Mouse (Mus musculus): ENCODE results near the gene Atpaf2. TPM values are rescaled to one million over a fixed set of nuclear protein-coding genes. Genes with fewer than 3 reads are reported as not detected.

The Atpaf2 gene
- total and polyA plus RNA-seq, 3 experiments = 47.8 to 79.2 (median 78.6) TPM

DNA sequence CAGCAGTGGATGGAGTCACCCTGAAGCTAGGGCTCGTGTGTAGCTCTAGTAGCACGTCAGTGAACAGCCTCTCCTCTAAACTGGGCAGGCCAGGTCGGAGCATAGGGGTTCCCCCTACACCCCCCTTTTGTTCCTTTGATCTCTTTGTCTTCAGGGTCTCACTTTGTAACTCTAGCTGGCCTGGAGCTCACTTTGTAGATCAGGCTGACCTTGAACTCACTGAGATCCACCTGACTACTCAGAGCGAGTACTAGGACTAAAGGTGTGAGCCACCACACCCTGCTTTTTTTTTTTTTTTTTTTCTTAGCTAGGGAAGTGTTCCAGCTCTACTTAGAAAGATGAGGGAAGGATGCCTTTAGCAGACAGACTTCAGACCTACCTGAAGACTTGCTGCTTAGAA lies 25.8 kb upstream of the Atpaf2 start:
- Histone ChIP-seq H3K9ac (ENCODE audit: insufficient read depth, low read depth) (no peak overlapping the region), H3K79me2 (replicated peaks; ENCODE audit: control insufficient read depth, extremely low read depth, insufficient read depth, poor library complexity, severe bottlenecking) (no peaks in the 10 kb centered on the region), H3K36me3 (replicated peaks in 1 of 2; ENCODE audit: control insufficient read depth in 1 of 2, insufficient read depth in 1 of 2, low read length in 1 of 2) (peaks cover 31 to 53% of the 10 kb centered on the region in 2 experiments), H3K27me3 (replicated peaks) (no peaks in the 10 kb centered on the region), H3K27ac (ENCODE audit: insufficient read depth, low read depth) (no peak overlapping the region), H3K4me2 (ENCODE audit: insufficient read depth, low read depth, poor library complexity, severe bottlenecking) (no peak overlapping the region), H3K4me3 (replicated peaks in 1 of 3; ENCODE audit: low read depth in 2 of 3, low read length in 2 of 3, poor library complexity in 1 of 3) (no peak overlapping the region), H3K9me3 (replicated peaks; ENCODE audit: low read length) (no peaks in the 10 kb centered on the region), H3K4me1 (ENCODE audit: control insufficient read depth in 1 of 2, insufficient read depth in 2 of 2) (no peaks in the 10 kb centered on the region)
- DNase-seq (ENCODE audit: extremely low read depth) = no peak
- in situ Hi-C loops (cut with MboI; ENCODE audit: low pct_ligation_motif_present, low pct_unique_long_range_greater_than_20kb, low sequenced_read_pairs) (no loop called here), dilution Hi-C loops (cut with MboI; ENCODE audit: extremely low pct_ligation_motif_present, extremely low pct_unique_long_range_greater_than_20kb, low sequenced_read_pairs) (no loop called here)
- TF ChIP-seq UBTF (IDR thresholded peaks at IDR 0.05; ENCODE audit: low read depth, low read length) (no peak), TCF12 (IDR thresholded peaks at IDR 0.05; ENCODE audit: low read depth, low read length) (no peak), ZMIZ1 (IDR thresholded peaks at IDR 0.05; ENCODE audit: low read depth, low read length) (no peak), ETS1 (conservative IDR thresholded peaks at IDR 0.05; ENCODE audit: low read depth, low read length) (no peak), USF1 (IDR thresholded peaks at IDR 0.05; ENCODE audit: low read depth, low read length) (no peak), CHD2 (IDR thresholded peaks at IDR 0.05; ENCODE audit: low read length) (no peak), MXI1 (IDR thresholded peaks at IDR 0.05; ENCODE audit: low read depth, low read length) (no peak), MYC (IDR thresholded peaks at IDR 0.05; ENCODE audit: low read depth, low read length) (no peak), RCOR1 (conservative IDR thresholded peaks at IDR 0.05; ENCODE audit: low read depth, low read length) (no peak), KAT2A (IDR thresholded peaks at IDR 0.05; ENCODE audit: insufficient replicate concordance, low read length) (no peak), IRF4 (IDR thresholded peaks at IDR 0.05; ENCODE audit: low read depth, low read length) (no peak), BHLHE40 (IDR thresholded peaks at IDR 0.05; ENCODE audit: low read depth, low read length) (no peak), SIN3A (IDR thresholded peaks at IDR 0.05; ENCODE audit: low read length) (no peak), ELF1 (IDR thresholded peaks at IDR 0.05; ENCODE audit: low read depth, low read length) (no peak)

GRCm38 (mm10) chr11:60442896-60443295 lies 24.6 kb upstream of the Atpaf2 start:
- H3K9ac ChIP-seq (ENCODE audit: insufficient read depth, low read depth) = no peak overlapping the region
- no peak overlapping the region for H3K4me3 ChIP-seq (replicated peaks in 1 of 3; ENCODE audit: low read depth in 2 of 3, low read length in 2 of 3, poor library complexity in 1 of 3)
- dilution Hi-C loops (cut with MboI; ENCODE audit: extremely low pct_ligation_motif_present, extremely low pct_unique_long_range_greater_than_20kb, low sequenced_read_pairs) = no loop called here
- DNase-seq (ENCODE audit: extremely low read depth) = no peak
- no peaks in the 10 kb centered on the region for H3K4me1 ChIP-seq (ENCODE audit: control insufficient read depth in 1 of 2, insufficient read depth in 2 of 2)
- H3K9me3 ChIP-seq (replicated peaks; ENCODE audit: low read length) = no peaks in the 10 kb centered on the region
- TF ChIP-seq JUN (IDR thresholded peaks at IDR 0.05; ENCODE audit: insufficient read depth, low read depth, low read length) (no peak), IRF4 (IDR thresholded peaks at IDR 0.05; ENCODE audit: low read depth, low read length) (no peak), CHD1 (IDR thresholded peaks at IDR 0.05; ENCODE audit: low read depth, low read length) (no peak), KAT2A (IDR thresholded peaks at IDR 0.05; ENCODE audit: insufficient replicate concordance, low read length) (no peak), PAX5 (IDR thresholded peaks at IDR 0.05; ENCODE audit: low read length) (no peak), CHD2 (IDR thresholded peaks at IDR 0.05; ENCODE audit: low read length) (no peak), ZKSCAN1 (IDR thresholded peaks at IDR 0.05; ENCODE audit: borderline replicate concordance, low read depth, low read length) (no peak), ZMIZ1 (IDR thresholded peaks at IDR 0.05; ENCODE audit: low read depth, low read length) (no peak), USF2 (conservative IDR thresholded peaks at IDR 0.05; ENCODE audit: low read depth, low read length) (no peak), MEF2A (IDR thresholded peaks at IDR 0.05; ENCODE audit: borderline replicate concordance, low read depth, low read length) (no peak), TCF12 (IDR thresholded peaks at IDR 0.05; ENCODE audit: low read depth, low read length) (no peak), MXI1 (IDR thresholded peaks at IDR 0.05; ENCODE audit: low read depth, low read length) (no peak), UBTF (IDR thresholded peaks at IDR 0.05; ENCODE audit: low read depth, low read length) (no peak), NRF1 (IDR thresholded peaks at IDR 0.05; ENCODE audit: low read depth, low read length) (no peak), MAZ (IDR thresholded peaks at IDR 0.05; ENCODE audit: low read depth, low read length) (no peak), EP300 (IDR thresholded peaks at IDR 0.05; ENCODE audit: low read length) (no peak), ETS1 (conservative IDR thresholded peaks at IDR 0.05; ENCODE audit: low read depth, low read length) (no peak), ELF1 (IDR thresholded peaks at IDR 0.05; ENCODE audit: low read depth, low read length) (no peak), SMC3 (IDR thresholded peaks at IDR 0.05; ENCODE audit: low read depth, low read length) (no peak)
- no peak overlapping the region for H3K27ac ChIP-seq (ENCODE audit: insufficient read depth, low read depth)
- peaks cover 40 to 64% of the 10 kb centered on the region in 2 experiments for H3K36me3 ChIP-seq (replicated peaks in 1 of 2; ENCODE audit: control insufficient read depth in 1 of 2, insufficient read depth in 1 of 2, low read length in 1 of 2)
- in situ Hi-C loops (cut with MboI; ENCODE audit: low pct_ligation_motif_present, low pct_unique_long_range_greater_than_20kb, low sequenced_read_pairs) = no loop called here
- no peaks in the 10 kb centered on the region for H3K27me3 ChIP-seq (replicated peaks)
- H3K4me2 ChIP-seq (ENCODE audit: insufficient read depth, low read depth, poor library complexity, severe bottlenecking) = no peak overlapping the region
- H3K79me2 ChIP-seq (replicated peaks; ENCODE audit: control insufficient read depth, extremely low read depth, insufficient read depth, poor library complexity, severe bottlenecking) = no peaks in the 10 kb centered on the region

All from CH12.LX (cell line).